Mouse (Mus musculus): Measurements from ENCODE around the gene Tm9sf1. TPM values are rescaled to one million over a fixed set of nuclear protein-coding genes. Genes with fewer than 3 reads are reported as not detected.

Tm9sf1 gene
- 73.5 and 94.8 TPM in 2 replicates for polyA plus RNA-seq (2012; rRNA removed; ENCODE audit: low replicate concordance)

GRCm38 (mm10) chr14:55643060-55643907 lies at the start of gene Tm9sf1:
Gene Tm9sf1 (minus strand): TSS chr14:55643806.

GRCm38 (mm10) chr14:55681160-55682117 lies 37.8 kb upstream of the Tm9sf1 start, which contains the start of gene Tinf2:
Gene Tinf2 (minus strand): TSS chr14:55681820.

GRCm38 (mm10) chr14:55671833-55672740 lies 28.5 kb upstream of the Tm9sf1 start, which contains the start of the genes Gmpr2 and Nedd8:
Gene Gmpr2 (plus strand): TSS chr14:55671941.
Gene Nedd8 (minus strand): TSS chr14:55672124.

GRCm38 (mm10) chr14:55659960-55660573 lies 16.5 kb upstream of the Tm9sf1 start, which contains the start of gene Mdp1:
Gene Mdp1 (minus strand): TSS chr14:55660508.

GRCm38 (mm10) chr14:55649884-55650283 lies 6.3 kb upstream of the Tm9sf1 start, which contains the start of gene Tssk4:
Gene Tssk4 (plus strand): TSS chr14:55650184.

GRCm38 (mm10) chr14:55637795-55638194 lies 5.8 kb downstream of the Tm9sf1 start, which contains the start of gene Gm49378:
Gene Gm49378 (minus strand): TSS chr14:55637895.

GRCm38 (mm10) chr14:55635523-55636007 lies 8.0 kb downstream of the Tm9sf1 start, which contains the start of gene Ipo4:
Gene Ipo4 (minus strand): TSS chr14:55635957.

GRCm38 (mm10) chr14:55617822-55618221 lies 25.8 kb downstream of the Tm9sf1 start, which contains the start of gene Rec8:
Gene Rec8 (plus strand): TSS chr14:55618037.

GRCm38 (mm10) chr14:55603271-55603632 lies 40.4 kb downstream of the Tm9sf1 start, which contains the start of gene Irf9:
Gene Irf9 (plus strand): TSS chr14:55603571.

GRCm38 (mm10) chr14:55591331-55591891 lies 52.2 kb downstream of the Tm9sf1 start, which contains the start of gene Rnf31:
Gene Rnf31 (plus strand): TSS chr14:55591708.

GRCm38 (mm10) chr14:55590748-55591330 lies 52.8 kb downstream of the Tm9sf1 start, which contains the start of gene Psme2:
Gene Psme2 (minus strand): TSS chr14:55591113.

Other genes starting within 250 kb of the Tm9sf1 start
- gene Dhrs4, start 165.0 kb downstream of the Tm9sf1 start, polyA plus RNA-seq (2012; rRNA removed; ENCODE audit: low replicate concordance): 57.4 and 80.1 TPM in 2 replicates
- gene Carmil3, start 153.2 kb downstream of the Tm9sf1 start, polyA plus RNA-seq (2012; rRNA removed; ENCODE audit: low replicate concordance): 2.1 and 9.4 TPM in 2 replicates
- gene Cpne6, start 133.4 kb downstream of the Tm9sf1 start, polyA plus RNA-seq (2012; rRNA removed; ENCODE audit: low replicate concordance): 0.08 and 0.19 TPM in 2 replicates
- gene Nrl, start 118.8 kb downstream of the Tm9sf1 start, polyA plus RNA-seq (2012; rRNA removed; ENCODE audit: low replicate concordance): not detected in 2 replicates
- gene Pck2, start 103.5 kb downstream of the Tm9sf1 start, polyA plus RNA-seq (2012; rRNA removed; ENCODE audit: low replicate concordance): 44.1 and 72.2 TPM in 2 replicates
- 79.4 and 81.9 TPM in 2 replicates for gene Dcaf11, start 83.8 kb downstream of the Tm9sf1 start, polyA plus RNA-seq (2012; rRNA removed; ENCODE audit: low replicate concordance)
- gene A730061H03Rik, start 83.4 kb downstream of the Tm9sf1 start, polyA plus RNA-seq (2012; rRNA removed; ENCODE audit: low replicate concordance): 2.9 and 3.1 TPM in 2 replicates
- gene Fitm1, start 68.2 kb downstream of the Tm9sf1 start, polyA plus RNA-seq (2012; rRNA removed; ENCODE audit: low replicate concordance): 0.68 and 2.5 TPM in 2 replicates
- gene Psme1, start 65.7 kb downstream of the Tm9sf1 start, polyA plus RNA-seq (2012; rRNA removed; ENCODE audit: low replicate concordance): 111 and 123 TPM in 2 replicates
- gene Emc9, start 58.5 kb downstream of the Tm9sf1 start, polyA plus RNA-seq (2012; rRNA removed; ENCODE audit: low replicate concordance): 34.6 and 113 TPM in 2 replicates
- gene Psme2, start 52.7 kb downstream of the Tm9sf1 start, polyA plus RNA-seq (2012; rRNA removed; ENCODE audit: low replicate concordance): 133 and 138 TPM in 2 replicates
- 27.9 and 42.1 TPM in 2 replicates for gene Rnf31, start 52.1 kb downstream of the Tm9sf1 start, polyA plus RNA-seq (2012; rRNA removed; ENCODE audit: low replicate concordance)
- gene Irf9, start 40.2 kb downstream of the Tm9sf1 start, polyA plus RNA-seq (2012; rRNA removed; ENCODE audit: low replicate concordance): 39.3 and 81.5 TPM in 2 replicates
- 0.10 and 23.9 TPM in 2 replicates for gene Rec8, start 25.8 kb downstream of the Tm9sf1 start, polyA plus RNA-seq (2012; rRNA removed; ENCODE audit: low replicate concordance)
- gene Ipo4, start 7.8 kb downstream of the Tm9sf1 start, polyA plus RNA-seq (2012; rRNA removed; ENCODE audit: low replicate concordance): 115 and 240 TPM in 2 replicates
- gene Gm49378, start 5.9 kb downstream of the Tm9sf1 start, polyA plus RNA-seq (2012; rRNA removed; ENCODE audit: low replicate concordance): 1.3 and 8.1 TPM in 2 replicates
- 0.77 and 1.5 TPM in 2 replicates for gene Tssk4, start 6.4 kb upstream of the Tm9sf1 start, polyA plus RNA-seq (2012; rRNA removed; ENCODE audit: low replicate concordance)
- gene Mdp1, start 16.7 kb upstream of the Tm9sf1 start, polyA plus RNA-seq (2012; rRNA removed; ENCODE audit: low replicate concordance): 31.3 and 35.2 TPM in 2 replicates
- gene Gmpr2, start 28.1 kb upstream of the Tm9sf1 start, polyA plus RNA-seq (2012; rRNA removed; ENCODE audit: low replicate concordance): 28.6 and 31.3 TPM in 2 replicates
- 292 and 416 TPM in 2 replicates for gene Nedd8, start 28.3 kb upstream of the Tm9sf1 start, polyA plus RNA-seq (2012; rRNA removed; ENCODE audit: low replicate concordance)
- gene Tinf2, start 38.0 kb upstream of the Tm9sf1 start, polyA plus RNA-seq (2012; rRNA removed; ENCODE audit: low replicate concordance): 12.3 and 17.1 TPM in 2 replicates
- 0.60 and 2.2 TPM in 2 replicates for gene Tgm1, start 70.1 kb upstream of the Tm9sf1 start, polyA plus RNA-seq (2012; rRNA removed; ENCODE audit: low replicate concordance)
- 34.6 and 47.9 TPM in 2 replicates for gene Rabggta, start 78.5 kb upstream of the Tm9sf1 start, polyA plus RNA-seq (2012; rRNA removed; ENCODE audit: low replicate concordance)
- 95.6 and 110 TPM in 2 replicates for gene Dhrs1, start 101.9 kb upstream of the Tm9sf1 start, polyA plus RNA-seq (2012; rRNA removed; ENCODE audit: low replicate concordance)
- 14.6 and 30.0 TPM in 2 replicates for gene Nop9, start 101.9 kb upstream of the Tm9sf1 start, polyA plus RNA-seq (2012; rRNA removed; ENCODE audit: low replicate concordance)
- gene Cideb, start 114.7 kb upstream of the Tm9sf1 start, polyA plus RNA-seq (2012; rRNA removed; ENCODE audit: low replicate concordance): 2.5 and 4.1 TPM in 2 replicates
- 0.06 and 0.14 TPM in 2 replicates for gene Ltb4r2, start 117.6 kb upstream of the Tm9sf1 start, polyA plus RNA-seq (2012; rRNA removed; ENCODE audit: low replicate concordance)
- 2.3 and 4.5 TPM in 2 replicates for gene Ltb4r1, start 122.2 kb upstream of the Tm9sf1 start, polyA plus RNA-seq (2012; rRNA removed; ENCODE audit: low replicate concordance)
- gene Adcy4, start 140.3 kb upstream of the Tm9sf1 start, polyA plus RNA-seq (2012; rRNA removed; ENCODE audit: low replicate concordance): 29.4 and 44.4 TPM in 2 replicates
- 14.6 and 21.8 TPM in 2 replicates for gene Ripk3, start 145.1 kb upstream of the Tm9sf1 start, polyA plus RNA-seq (2012; rRNA removed; ENCODE audit: low replicate concordance)
- 17.6 and 94.3 TPM in 2 replicates for gene Nfatc4, start 179.3 kb upstream of the Tm9sf1 start, polyA plus RNA-seq (2012; rRNA removed; ENCODE audit: low replicate concordance)
- 5.7 and 24.4 TPM in 2 replicates for gene Nynrin, start 210.2 kb upstream of the Tm9sf1 start, polyA plus RNA-seq (2012; rRNA removed; ENCODE audit: low replicate concordance)
- 0.13 and 0.48 TPM in 2 replicates for gene Cbln3, start 240.6 kb upstream of the Tm9sf1 start, polyA plus RNA-seq (2012; rRNA removed; ENCODE audit: low replicate concordance)
- 17.0 and 28.5 TPM in 2 replicates for gene Khnyn, start 241.1 kb upstream of the Tm9sf1 start, polyA plus RNA-seq (2012; rRNA removed; ENCODE audit: low replicate concordance)